Mouse (Mus musculus): ENCODE results near the gene Slc16a7.
A peak's percentile ranks its signal among the peaks of the same experiment; 100 is the strongest.

Slc16a7 gene

GRCm38 (mm10) chr10:125388876-125389786, at the start of gene Slc16a7:
Gene Slc16a7, minus strand, starts transcription at chr10:125389465.
- peak; percentile 90 to 95 for DNase-seq

- DNase-seq: peak in 1 of 2 experiments; percentile 8
These were observed 29.5 kb upstream of the Slc16a7 start for GRCm38 (mm10) chr10:125418795-125419194.

GRCm38 (mm10) chr10:125399796-125400195, 10.5 kb upstream of the Slc16a7 start:
- DNase-seq: no peak

GRCm38 (mm10) chr10:125390011-125390410, 746 bp upstream of the Slc16a7 start:
- no peak for DNase-seq

- peak; percentile 29 to 54 for DNase-seq
These were observed 787 bp downstream of the Slc16a7 start for GRCm38 (mm10) chr10:125388481-125388875.

- peak in 1 of 2 experiments; percentile 13 for DNase-seq
These were observed 1.4 kb downstream of the Slc16a7 start for GRCm38 (mm10) chr10:125387782-125388415.

- DNase-seq: no peak
These were observed 13.7 kb downstream of the Slc16a7 start for GRCm38 (mm10) chr10:125375526-125375925.

- DNase-seq: peak; percentile 13 to 17
These were observed 16.6 kb downstream of the Slc16a7 start for GRCm38 (mm10) chr10:125372666-125373065.

GRCm38 (mm10) chr10:125371451-125371850, 17.8 kb downstream of the Slc16a7 start:
- no peak for DNase-seq

GRCm38 (mm10) chr10:125370037-125370610, 19.1 kb downstream of the Slc16a7 start:
- DNase-seq: no peak

- no peak for DNase-seq
These were observed 30.8 kb downstream of the Slc16a7 start for GRCm38 (mm10) chr10:125358479-125358878.

GRCm38 (mm10) chr10:125352805-125353204, 36.5 kb downstream of the Slc16a7 start:
- no peak for DNase-seq

GRCm38 (mm10) chr10:125348171-125348570, 41.1 kb downstream of the Slc16a7 start:
- no peak for DNase-seq

GRCm38 (mm10) chr10:125347149-125347548, 42.1 kb downstream of the Slc16a7 start:
- DNase-seq: no peak

- no peak for DNase-seq
These were observed 42.9 kb downstream of the Slc16a7 start for GRCm38 (mm10) chr10:125346364-125346763.

- no peak for DNase-seq
These were observed 43.7 kb downstream of the Slc16a7 start for GRCm38 (mm10) chr10:125345583-125345982.

GRCm38 (mm10) chr10:125342204-125342603, 47.1 kb downstream of the Slc16a7 start:
- no peak for DNase-seq

- no peak for DNase-seq
These were observed 55.5 kb downstream of the Slc16a7 start for GRCm38 (mm10) chr10:125333799-125334198.

GRCm38 (mm10) chr10:125331334-125331733, 57.9 kb downstream of the Slc16a7 start:
- DNase-seq: no peak

- no peak for DNase-seq
These were observed 60.8 kb downstream of the Slc16a7 start for GRCm38 (mm10) chr10:125328331-125329063.

GRCm38 (mm10) chr10:125324871-125325565, 64.2 kb downstream of the Slc16a7 start:
- DNase-seq: no peak

Data from cerebellum, postnatal 14 days (tissue).